Mouse (Mus musculus): ENCODE data around the gene Nme7. TPM values are rescaled to one million over a fixed set of nuclear protein-coding genes. Genes with fewer than 3 reads are reported as not detected.

Nme7 gene
- polyA plus RNA-seq, 1 experiment: not detected

- no peak overlapping the region for H3K27ac ChIP-seq (ENCODE audit: insufficient read depth, low read depth, low read length)
These were observed 80.4 kb downstream of the Nme7 start for GRCm38 (mm10) chr1:164384354-164384753.

GRCm38 (mm10) chr1:164384972-164385371 lies 81.1 kb downstream of the Nme7 start:
- H3K27ac ChIP-seq (ENCODE audit: insufficient read depth, low read depth, low read length): no peak overlapping the region
- H3K4me3 ChIP-seq (ENCODE audit: insufficient read depth, low read depth, low read length): no peak overlapping the region
- no peaks in the 10 kb centered on the region for H3K4me1 ChIP-seq (ENCODE audit: control insufficient read depth, insufficient read depth, low read length)
- TF ChIP-seq CTCF (IDR thresholded peaks at IDR 0.05; ENCODE audit: insufficient read depth, low read depth, low read length): no peak
- TF ChIP-seq POLR2A (IDR thresholded peaks at IDR 0.05; ENCODE audit: insufficient read depth, low read depth, low read length): no peak
- WGBS: 86% methylated on average over 6 of the region's 6 CpGs

More at GRCm38 (mm10) chr1:164384354-164384753, 80.4 kb downstream of the Nme7 start:
- no peaks in the 10 kb centered on the region for H3K4me1 ChIP-seq (ENCODE audit: control insufficient read depth, insufficient read depth, low read length)
- 96% methylated on average over 10 of the region's 10 CpGs for WGBS
- TF ChIP-seq POLR2A (IDR thresholded peaks at IDR 0.05; ENCODE audit: insufficient read depth, low read depth, low read length) (no peak), CTCF (IDR thresholded peaks at IDR 0.05; ENCODE audit: insufficient read depth, low read depth, low read length) (no peak)
- no peak overlapping the region for H3K4me3 ChIP-seq (ENCODE audit: insufficient read depth, low read depth, low read length)

- TF ChIP-seq POLR2A (IDR thresholded peaks at IDR 0.05; ENCODE audit: insufficient read depth, low read depth, low read length) (no peak), CTCF (IDR thresholded peaks at IDR 0.05; ENCODE audit: insufficient read depth, low read depth, low read length) (no peak)
- H3K27ac ChIP-seq (ENCODE audit: insufficient read depth, low read depth, low read length): 0 out of 2 replicates have a peak overlapping the region, but pooled peaks have one; percentile 6
- WGBS: 64% methylated on average over 4 of the region's 4 CpGs
These were observed 85.8 kb downstream of the Nme7 start for GRCm38 (mm10) chr1:164389743-164390142.

GRCm38 (mm10) chr1:164392176-164392575 lies 88.3 kb downstream of the Nme7 start:
- Histone ChIP-seq H3K27ac (ENCODE audit: insufficient read depth, low read depth, low read length) (peak overlapping the region; percentile 62), H3K4me1 (ENCODE audit: control insufficient read depth, insufficient read depth, low read length) (peaks cover 9% of the 10 kb centered on the region), H3K4me3 (ENCODE audit: insufficient read depth, low read depth, low read length) (no peak overlapping the region)
- WGBS: 44% methylated on average over 3 of the region's 3 CpGs
- TF ChIP-seq CTCF (IDR thresholded peaks at IDR 0.05; ENCODE audit: insufficient read depth, low read depth, low read length): no peak
- TF ChIP-seq POLR2A (IDR thresholded peaks at IDR 0.05; ENCODE audit: insufficient read depth, low read depth, low read length): no peak

More at GRCm38 (mm10) chr1:164389743-164390142, 85.8 kb downstream of the Nme7 start:
- Histone ChIP-seq H3K4me1 (ENCODE audit: control insufficient read depth, insufficient read depth, low read length) (peaks cover 2% of the 10 kb centered on the region), H3K4me3 (ENCODE audit: insufficient read depth, low read depth, low read length) (no peak overlapping the region)

- WGBS: 8% methylated on average over 6 of the region's 6 CpGs
- H3K4me3 ChIP-seq (ENCODE audit: insufficient read depth, low read depth, low read length): no peak overlapping the region
- peaks cover 11% of the 10 kb centered on the region for H3K4me1 ChIP-seq (ENCODE audit: control insufficient read depth, insufficient read depth, low read length)
- TF ChIP-seq POLR2A (IDR thresholded peaks at IDR 0.05; ENCODE audit: insufficient read depth, low read depth, low read length): no peak
- TF ChIP-seq CTCF (IDR thresholded peaks at IDR 0.05; ENCODE audit: insufficient read depth, low read depth, low read length): no peak
- peak overlapping the region; percentile 88 for H3K27ac ChIP-seq (ENCODE audit: insufficient read depth, low read depth, low read length)
These were observed 91.3 kb downstream of the Nme7 start for GRCm38 (mm10) chr1:164395131-164395780.

GRCm38 (mm10) chr1:164397672-164398071 lies 93.8 kb downstream of the Nme7 start:
- WGBS: 32% methylated on average over 4 of the region's 4 CpGs
- no peak for TF ChIP-seq POLR2A (IDR thresholded peaks at IDR 0.05; ENCODE audit: insufficient read depth, low read depth, low read length)
- TF ChIP-seq CTCF (IDR thresholded peaks at IDR 0.05; ENCODE audit: insufficient read depth, low read depth, low read length): no peak

GRCm38 (mm10) chr1:164399578-164399977 lies 95.7 kb downstream of the Nme7 start:
- 92% methylated on average over 3 of the region's 3 CpGs for WGBS
- Histone ChIP-seq H3K4me3 (ENCODE audit: insufficient read depth, low read depth, low read length) (no peak overlapping the region), H3K4me1 (ENCODE audit: control insufficient read depth, insufficient read depth, low read length) (peaks cover 9% of the 10 kb centered on the region), H3K27ac (ENCODE audit: insufficient read depth, low read depth, low read length) (no peak overlapping the region)
- TF ChIP-seq CTCF (IDR thresholded peaks at IDR 0.05; ENCODE audit: insufficient read depth, low read depth, low read length) (no peak), POLR2A (IDR thresholded peaks at IDR 0.05; ENCODE audit: insufficient read depth, low read depth, low read length) (no peak)

More at GRCm38 (mm10) chr1:164397672-164398071, 93.8 kb downstream of the Nme7 start:
- H3K4me1 ChIP-seq (ENCODE audit: control insufficient read depth, insufficient read depth, low read length): peaks cover 9% of the 10 kb centered on the region
- H3K27ac ChIP-seq (ENCODE audit: insufficient read depth, low read depth, low read length): peak overlapping the region; percentile 27; the same call in 1 of the 2 replicates
- H3K4me3 ChIP-seq (ENCODE audit: insufficient read depth, low read depth, low read length): no peak overlapping the region

- Histone ChIP-seq H3K4me3 (ENCODE audit: insufficient read depth, low read depth, low read length) (no peak overlapping the region), H3K27ac (ENCODE audit: insufficient read depth, low read depth, low read length) (no peak overlapping the region), H3K4me1 (ENCODE audit: control insufficient read depth, insufficient read depth, low read length) (peaks cover 3% of the 10 kb centered on the region; the same call in 1 of the 2 replicates)
- WGBS: 47% methylated on average over 5 of the region's 5 CpGs
- TF ChIP-seq CTCF (IDR thresholded peaks at IDR 0.05; ENCODE audit: insufficient read depth, low read depth, low read length) (no peak), POLR2A (IDR thresholded peaks at IDR 0.05; ENCODE audit: insufficient read depth, low read depth, low read length) (no peak)
These were observed 101.5 kb downstream of the Nme7 start for GRCm38 (mm10) chr1:164405385-164405802.

GRCm38 (mm10) chr1:164406506-164406905 lies 102.6 kb downstream of the Nme7 start:
- 64% methylated on average over 5 of the region's 5 CpGs for WGBS
- Histone ChIP-seq H3K27ac (ENCODE audit: insufficient read depth, low read depth, low read length) (no peak overlapping the region), H3K4me3 (ENCODE audit: insufficient read depth, low read depth, low read length) (no peak overlapping the region), H3K4me1 (ENCODE audit: control insufficient read depth, insufficient read depth, low read length) (peaks cover 3% of the 10 kb centered on the region; the same call in 1 of the 2 replicates)
- TF ChIP-seq POLR2A (IDR thresholded peaks at IDR 0.05; ENCODE audit: insufficient read depth, low read depth, low read length) (no peak), CTCF (IDR thresholded peaks at IDR 0.05; ENCODE audit: insufficient read depth, low read depth, low read length) (no peak)
